Mouse (Mus musculus): Measurements from ENCODE around the gene Mettl21a. TPM values are rescaled to one million over a fixed set of nuclear protein-coding genes. Genes with fewer than 3 reads are reported as not detected.
A peak's percentile ranks its signal among the peaks of the same experiment; 100 is the strongest.

The Mettl21a gene
- polyA plus RNA-seq, 1 experiment from 2014 or later: 7.8 TPM

DNA sequence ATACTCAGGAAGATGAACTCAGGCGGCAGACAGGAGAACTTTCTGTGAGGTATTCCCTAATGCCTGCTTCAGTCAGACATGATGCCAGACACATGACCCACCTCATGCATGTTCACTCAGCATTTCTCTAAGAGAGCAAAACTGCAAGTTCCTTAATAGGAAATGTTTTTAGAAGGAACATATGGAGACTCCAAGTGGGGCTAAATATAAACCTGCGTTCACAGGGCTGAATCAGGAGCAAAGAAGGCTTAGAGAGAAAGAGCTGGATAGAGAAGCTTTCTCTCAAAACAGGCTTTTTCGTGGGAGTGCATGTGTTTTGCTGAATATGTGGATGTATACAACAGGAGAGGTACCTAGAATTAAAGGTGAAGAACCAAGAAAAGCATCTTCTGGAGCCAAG, 16.2 kb upstream of the Mettl21a start:
- Histone ChIP-seq H3K4me3 (replicated peaks) (no peak overlapping the region), H3K4me2 (no peak overlapping the region), H3K4me1 (replicated peaks) (peaks cover 11% of the 10 kb centered on the region), H3K27me3 (peaks cover 4% of the 10 kb centered on the region; the same call in 1 of the 2 replicates), H3K36me3 (no peaks in the 10 kb centered on the region), H3K9me3 (replicated peaks) (no peaks in the 10 kb centered on the region), H3K27ac (no peak overlapping the region), H3K9ac (no peak overlapping the region)
- DNase-seq: no peak
- 61% methylated on average over 3 of the region's 3 CpGs for WGBS (ENCODE audit: insufficient replicate concordance)
- no peak for ATAC-seq (ENCODE audit: low read depth)

DNA sequence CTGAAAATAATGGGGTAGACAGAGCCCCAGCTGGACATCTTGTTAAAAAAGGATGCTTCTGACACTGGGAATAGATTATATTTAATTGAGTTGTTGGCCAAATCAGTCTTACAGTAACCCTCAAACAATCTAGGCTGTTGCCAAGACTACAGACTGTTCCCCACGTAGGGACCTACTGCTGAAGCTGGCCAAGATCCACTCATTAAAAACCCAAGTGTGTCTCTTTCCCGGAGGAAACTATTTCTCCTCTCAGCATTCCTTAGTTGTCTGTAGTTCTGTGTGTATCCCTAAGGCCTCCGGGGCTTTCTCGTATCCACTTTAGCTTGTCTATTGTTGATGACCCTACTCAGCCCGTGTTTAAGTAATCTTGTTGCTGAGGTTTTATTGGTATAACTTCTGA, 14.5 kb upstream of the Mettl21a start:
- H3K27ac ChIP-seq: no peak overlapping the region
- H3K4me2 ChIP-seq: no peak overlapping the region
- no peak for ATAC-seq (ENCODE audit: low read depth)
- no peaks in the 10 kb centered on the region for H3K9me3 ChIP-seq (replicated peaks)
- DNase-seq: no peak
- H3K4me3 ChIP-seq (replicated peaks): no peak overlapping the region
- no peaks in the 10 kb centered on the region for H3K36me3 ChIP-seq
- WGBS (ENCODE audit: insufficient replicate concordance): 68% methylated on average over 5 of the region's 5 CpGs
- peaks cover 4% of the 10 kb centered on the region; the same call in 1 of the 2 replicates for H3K27me3 ChIP-seq
- H3K4me1 ChIP-seq (replicated peaks): peaks cover 8% of the 10 kb centered on the region
- H3K9ac ChIP-seq: no peak overlapping the region

DNA sequence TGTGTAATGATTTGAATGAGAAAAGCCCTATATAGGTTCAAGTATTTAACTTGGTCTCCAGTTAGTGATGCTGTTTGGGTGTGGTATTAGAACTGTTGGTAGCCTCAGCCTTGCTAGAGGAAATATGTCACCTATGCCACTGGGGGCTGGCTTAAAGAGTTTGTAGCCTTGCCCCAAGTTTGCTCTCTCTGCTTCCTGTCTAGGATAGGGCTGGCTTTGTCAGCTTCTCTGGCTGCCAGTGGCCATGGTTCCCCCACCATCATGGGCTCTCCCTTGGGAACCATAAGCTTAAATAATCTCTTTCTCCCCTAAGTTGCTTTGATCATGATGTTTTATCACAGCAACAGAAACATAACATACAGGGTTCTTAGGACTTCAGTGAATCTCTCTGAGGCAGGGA, 8.2 kb upstream of the Mettl21a start:
- Histone ChIP-seq H3K9me3 (replicated peaks) (no peaks in the 10 kb centered on the region), H3K9ac (no peak overlapping the region), H3K4me2 (no peak overlapping the region), H3K36me3 (no peaks in the 10 kb centered on the region), H3K27ac (no peak overlapping the region), H3K4me3 (replicated peaks) (no peak overlapping the region), H3K27me3 (no peaks in the 10 kb centered on the region), H3K4me1 (replicated peaks) (no peaks in the 10 kb centered on the region; the same call in 1 of the 2 replicates)
- ATAC-seq (ENCODE audit: low read depth) (no peak), DNase-seq (no peak)

DNA sequence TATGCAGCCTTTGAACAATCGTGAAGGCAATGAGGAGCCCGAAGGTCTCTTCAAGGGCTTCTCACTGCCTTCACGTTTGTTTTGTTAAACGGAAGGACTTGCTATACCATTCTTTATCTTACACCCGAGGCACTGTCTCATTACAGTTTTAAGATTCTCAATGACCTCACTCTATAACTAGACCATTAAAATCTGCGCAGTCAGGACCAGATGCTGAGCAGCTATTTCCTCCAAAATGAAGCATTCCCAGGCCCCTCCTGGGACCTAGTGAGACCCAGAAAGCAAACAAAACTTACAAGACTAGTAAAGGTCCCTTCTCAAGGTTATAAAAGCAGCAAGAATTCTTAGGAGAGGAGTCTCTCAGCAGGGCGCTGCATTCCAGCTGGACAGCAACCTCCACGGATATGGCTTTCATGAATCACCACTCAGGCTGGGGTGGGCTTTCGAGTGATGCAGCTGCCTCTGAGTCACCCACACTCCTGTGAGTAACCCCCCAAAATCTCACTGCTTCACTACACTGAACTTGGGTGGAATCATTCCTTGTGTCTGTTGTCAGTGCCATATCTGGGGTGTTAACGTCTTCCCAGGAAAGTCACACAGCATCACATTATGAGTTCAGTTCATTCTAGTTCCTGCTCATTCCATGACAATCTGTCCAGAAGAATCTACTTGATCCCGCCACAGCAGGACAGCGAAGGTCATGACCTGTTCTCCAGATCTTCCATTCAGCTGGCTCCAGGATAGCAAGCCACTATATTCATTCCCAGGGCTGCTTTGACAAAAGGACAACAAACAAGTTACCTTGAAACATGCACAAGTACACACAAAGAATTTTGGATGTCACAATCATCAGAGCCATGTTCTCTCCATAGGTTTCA, 6.8 kb upstream of the Mettl21a start:
- WGBS (ENCODE audit: insufficient replicate concordance): 66% methylated on average over 12 of the region's 12 CpGs
- H3K4me2 ChIP-seq: no peak overlapping the region
- no peaks in the 10 kb centered on the region for H3K36me3 ChIP-seq
- no peak overlapping the region for H3K27ac ChIP-seq
- no peaks in the 10 kb centered on the region for H3K9me3 ChIP-seq (replicated peaks)
- ATAC-seq (ENCODE audit: low read depth) (no peak), DNase-seq (no peak)
- no peak overlapping the region for H3K4me3 ChIP-seq (replicated peaks)
- H3K27me3 ChIP-seq: no peaks in the 10 kb centered on the region
- no peaks in the 10 kb centered on the region; the same call in 1 of the 2 replicates for H3K4me1 ChIP-seq (replicated peaks)
- no peak overlapping the region for H3K9ac ChIP-seq

DNA sequence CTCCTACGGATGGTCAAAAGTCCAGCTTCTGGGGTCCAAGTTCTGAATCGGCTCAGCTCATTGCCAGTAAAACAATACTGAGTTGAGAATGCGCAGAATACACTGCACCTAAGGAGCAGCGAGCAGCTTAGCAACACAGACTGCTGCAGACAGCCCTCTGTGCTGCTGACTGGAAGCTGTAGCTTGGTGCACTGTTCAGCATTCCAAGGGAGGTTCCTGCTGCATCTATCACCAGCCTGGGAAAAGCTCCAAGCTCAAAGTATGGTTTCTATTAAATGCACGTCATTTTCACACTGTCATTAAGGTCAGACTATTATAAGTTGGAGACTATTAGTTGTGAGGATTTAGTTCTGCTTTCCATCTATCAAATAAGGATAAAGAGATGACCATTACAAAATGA, 4.1 kb upstream of the Mettl21a start:
- Histone ChIP-seq H3K9me3 (replicated peaks) (no peaks in the 10 kb centered on the region), H3K36me3 (no peaks in the 10 kb centered on the region), H3K4me1 (replicated peaks) (peaks cover 18% of the 10 kb centered on the region), H3K27me3 (no peaks in the 10 kb centered on the region), H3K4me2 (no peak overlapping the region), H3K27ac (no peak overlapping the region), H3K9ac (no peak overlapping the region), H3K4me3 (replicated peaks) (no peak overlapping the region)
- ATAC-seq (ENCODE audit: low read depth) (no peak), DNase-seq (no peak)
- WGBS (ENCODE audit: insufficient replicate concordance): 71% methylated on average over 5 of the region's 5 CpGs

DNA sequence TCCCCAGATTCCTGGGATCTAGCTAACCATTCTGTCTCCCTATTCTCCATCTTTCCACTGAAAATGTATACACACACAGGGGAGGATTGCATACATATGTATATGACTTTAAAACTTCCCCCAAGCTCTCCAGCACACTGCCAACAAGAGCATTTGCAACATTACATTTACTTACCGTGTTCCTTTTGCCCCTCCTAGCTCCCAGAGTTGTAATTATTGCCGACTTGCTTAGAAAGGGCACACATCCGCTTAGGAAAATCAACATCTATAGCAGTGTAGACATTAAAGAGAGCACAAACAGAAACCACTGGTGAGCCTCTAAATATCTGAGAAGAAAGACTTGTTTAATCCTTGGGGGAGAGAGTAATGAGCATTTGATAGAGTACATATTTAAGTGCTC, 1.2 kb upstream of the Mettl21a start:
- H3K27ac ChIP-seq: no peak overlapping the region

DNA sequence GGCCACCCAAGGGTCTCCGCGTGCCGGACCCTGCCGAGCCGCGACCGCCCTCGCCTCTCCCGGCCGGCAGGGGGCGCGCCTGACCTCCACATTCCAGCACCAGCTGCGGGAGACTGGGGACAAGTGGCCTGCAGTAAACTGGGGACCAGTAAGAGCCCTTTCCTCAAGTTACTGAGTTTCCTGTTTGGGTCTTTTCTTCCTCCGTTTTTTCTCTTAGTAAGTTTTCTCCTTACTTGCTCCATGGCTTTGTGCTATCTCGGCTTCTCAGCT, 608 bp upstream of the Mettl21a start:
- Histone ChIP-seq H3K4me2 (peak overlapping the region; percentile 95), H3K4me1 (replicated peaks) (peaks cover 30% of the 10 kb centered on the region), H3K9ac (peak overlapping the region; percentile 93), H3K36me3 (0 out of 2 replicates have a peak, but pooled peaks cover 11% of the 10 kb centered on the region), H3K4me3 (replicated peaks) (peak overlapping the region; percentile 84), H3K27me3 (no peaks in the 10 kb centered on the region), H3K27ac (peak overlapping the region; percentile 96), H3K9me3 (replicated peaks) (no peaks in the 10 kb centered on the region)
- DNase-seq (peak; percentile 75), ATAC-seq (ENCODE audit: low read depth) (peak; percentile 63)
- under 1% methylated on average over 15 of the region's 15 CpGs for WGBS (ENCODE audit: insufficient replicate concordance)

More for the DNA sequence above, 1.2 kb upstream of the Mettl21a start:
- Histone ChIP-seq H3K4me1 (replicated peaks) (peaks cover 30% of the 10 kb centered on the region), H3K9me3 (replicated peaks) (no peaks in the 10 kb centered on the region), H3K27me3 (no peaks in the 10 kb centered on the region), H3K36me3 (0 out of 2 replicates have a peak, but pooled peaks cover 11% of the 10 kb centered on the region), H3K9ac (peak overlapping the region; percentile 93; the same call in 1 of the 2 replicates), H3K4me2 (peak overlapping the region; percentile 95), H3K4me3 (replicated peaks) (peak overlapping the region; percentile 84)
- DNase-seq (no peak), ATAC-seq (ENCODE audit: low read depth) (no peak)
- 57% methylated on average over 3 of the region's 3 CpGs for whole genome bisulfite sequencing (ENCODE audit: insufficient replicate concordance)

DNA sequence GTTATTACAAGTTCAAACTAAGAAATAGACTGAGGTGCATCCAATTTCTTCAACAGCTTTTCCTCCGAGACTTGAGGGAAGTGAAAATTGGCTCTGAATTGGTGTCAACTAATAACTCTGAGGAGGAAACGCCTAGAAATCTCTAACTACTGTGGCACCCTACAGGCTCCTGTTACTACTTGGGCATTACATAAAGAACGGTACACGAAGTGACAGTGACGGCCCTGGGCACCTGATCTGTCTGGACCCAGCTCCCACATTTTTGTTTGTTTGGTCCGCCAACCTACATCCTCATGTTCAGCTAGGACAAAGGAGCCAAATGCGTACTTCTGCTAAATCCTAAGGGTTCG, 536 bp downstream of the Mettl21a start:
- Histone ChIP-seq H3K4me3 (replicated peaks) (peak overlapping the region; percentile 84), H3K27me3 (no peaks in the 10 kb centered on the region), H3K4me1 (replicated peaks) (peaks cover 30% of the 10 kb centered on the region), H3K9me3 (replicated peaks) (no peaks in the 10 kb centered on the region), H3K4me2 (peak overlapping the region; percentile 95), H3K9ac (peak overlapping the region; percentile 93), H3K36me3 (0 out of 2 replicates have a peak, but pooled peaks cover 15% of the 10 kb centered on the region), H3K27ac (peak overlapping the region; percentile 96)
- no peak for ATAC-seq (ENCODE audit: low read depth)
- WGBS (ENCODE audit: insufficient replicate concordance): 9% methylated on average over 8 of the region's 8 CpGs
- no peak for DNase-seq

DNA sequence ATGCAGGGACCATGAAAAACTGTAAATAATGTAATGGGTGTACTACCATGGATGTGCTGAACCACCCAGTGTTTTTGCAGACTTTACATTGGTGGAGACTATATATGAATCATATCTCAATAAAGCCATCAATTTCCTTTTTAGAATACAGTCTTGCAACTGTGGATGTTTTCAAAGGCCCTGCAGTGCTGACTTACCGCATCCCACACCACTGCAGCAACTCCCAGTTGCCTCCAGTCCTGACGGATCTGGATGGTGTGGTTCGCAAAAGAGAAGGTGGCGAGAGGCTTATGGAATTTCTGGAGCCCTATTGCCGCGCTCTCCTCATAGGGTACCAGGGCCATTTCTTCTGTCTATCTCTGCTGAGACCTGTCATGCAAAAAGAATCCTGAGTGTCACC, 966 bp downstream of the Mettl21a start:
- WGBS (ENCODE audit: insufficient replicate concordance): 77% methylated on average over 6 of the region's 6 CpGs
- Histone ChIP-seq H3K36me3 (0 out of 2 replicates have a peak, but pooled peaks cover 15% of the 10 kb centered on the region), H3K27ac (peak overlapping the region; percentile 96; the same call in 1 of the 2 replicates), H3K9me3 (replicated peaks) (no peaks in the 10 kb centered on the region), H3K27me3 (no peaks in the 10 kb centered on the region), H3K9ac (peak overlapping the region; percentile 93), H3K4me3 (replicated peaks) (peak overlapping the region; percentile 84), H3K4me1 (replicated peaks) (peaks cover 30% of the 10 kb centered on the region), H3K4me2 (peak overlapping the region; percentile 95)
- DNase-seq (no peak), ATAC-seq (ENCODE audit: low read depth) (no peak)

DNA sequence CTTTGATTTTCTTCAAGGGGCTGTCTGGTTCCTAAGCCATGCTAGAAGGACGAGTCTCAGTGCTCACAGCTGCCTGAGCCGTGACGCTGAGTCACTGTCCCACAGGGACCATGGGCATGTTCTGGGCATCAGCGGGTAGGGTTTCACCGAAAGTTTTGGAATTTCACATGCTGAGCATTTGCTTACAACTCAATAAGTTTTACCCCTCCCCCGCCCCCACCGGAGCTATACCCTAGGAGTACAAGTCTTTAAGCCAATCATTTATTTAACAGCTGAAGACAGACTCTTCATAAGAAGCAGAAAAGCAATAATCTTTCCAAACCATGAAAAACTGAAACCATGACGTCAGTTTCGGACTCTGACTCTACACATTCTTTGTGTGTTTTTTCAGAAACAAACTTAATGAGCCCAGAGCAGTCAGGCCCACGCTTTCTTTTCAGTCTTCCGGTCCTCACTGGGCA, 1.5 kb downstream of the Mettl21a start:
- H3K27me3 ChIP-seq: no peaks in the 10 kb centered on the region
- peaks cover 32% of the 10 kb centered on the region for H3K4me1 ChIP-seq (replicated peaks)
- H3K4me3 ChIP-seq (replicated peaks): no peak overlapping the region
- 0 out of 2 replicates have a peak, but pooled peaks cover 15% of the 10 kb centered on the region for H3K36me3 ChIP-seq
- no peaks in the 10 kb centered on the region for H3K9me3 ChIP-seq (replicated peaks)
- H3K9ac ChIP-seq: no peak overlapping the region
- peak overlapping the region; percentile 41; the same call in 1 of the 2 replicates for H3K27ac ChIP-seq
- 0 out of 2 replicates have a peak overlapping the region, but pooled peaks have one; percentile 95 for H3K4me2 ChIP-seq
- 82% methylated on average over 11 of the region's 11 CpGs for WGBS (ENCODE audit: insufficient replicate concordance)
- DNase-seq: no peak
- ATAC-seq (ENCODE audit: low read depth): no peak

DNA sequence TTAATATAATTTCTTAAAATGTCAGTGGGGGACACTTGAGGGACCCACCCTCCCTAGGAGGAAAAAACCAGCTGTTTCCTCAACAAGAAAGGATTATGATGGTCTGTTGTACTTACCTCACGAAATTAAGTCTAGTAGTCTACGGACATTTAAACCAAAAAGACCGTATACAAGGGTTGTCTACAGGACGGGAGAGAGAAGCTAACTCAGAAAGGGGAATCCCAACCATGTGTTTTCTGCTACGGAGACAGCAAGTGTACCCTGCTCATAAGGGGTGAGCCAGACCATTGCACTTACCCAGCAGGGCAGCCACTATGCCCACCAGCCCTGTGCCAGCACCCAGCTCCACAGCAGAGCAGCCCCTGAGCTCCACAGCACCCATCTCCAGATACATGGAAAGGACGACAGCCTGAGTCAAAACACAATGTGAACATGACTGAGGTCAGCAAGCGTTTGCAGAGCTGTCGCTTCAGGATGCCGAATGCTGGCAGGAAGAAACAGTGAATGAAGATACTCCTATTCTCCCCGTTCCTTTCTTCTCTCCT, 2.2 kb downstream of the Mettl21a start:
- 85% methylated on average over 10 of the region's 10 CpGs for WGBS (ENCODE audit: insufficient replicate concordance)
- peaks cover 39% of the 10 kb centered on the region for H3K4me1 ChIP-seq (replicated peaks)
- H3K4me2 ChIP-seq: no peak overlapping the region
- no peaks in the 10 kb centered on the region for H3K27me3 ChIP-seq
- no peak overlapping the region for H3K4me3 ChIP-seq (replicated peaks)
- no peaks in the 10 kb centered on the region for H3K9me3 ChIP-seq (replicated peaks)
- peak overlapping the region; percentile 41; the same call in 1 of the 2 replicates for H3K27ac ChIP-seq
- DNase-seq: no peak
- 0 out of 2 replicates have a peak, but pooled peaks cover 19% of the 10 kb centered on the region for H3K36me3 ChIP-seq
- H3K9ac ChIP-seq: no peak overlapping the region
- ATAC-seq (ENCODE audit: low read depth): no peak
